Mouse (Mus musculus) MEL (cell line): ENCODE measurements around the gene 1110012L19Rik. TPM values are rescaled to one million over a fixed set of nuclear protein-coding genes. Genes with fewer than 3 reads are reported as not detected.
A peak's percentile ranks its signal among the peaks of the same experiment; 100 is the strongest.

Source experiments
- DNase-seq: peaks from one replicate; pipeline ENCODE4 v3.0.0; 2011; ENCODE audit warnings: low read depth, low spot score
- H3K27ac ChIP-seq: 2 replicates; pipeline ENCODE4 v1.5.1; 2012; ENCODE audit warnings: low read depth, mild to moderate bottlenecking, control low read depth, low read length, moderate library complexity; ENCODE audit not compliant: control insufficient read depth
- H3K27me3 ChIP-seq, 2 experiments: fragments of 150-350 bp in 1 of 2; sonication (generic) in 1 of 2; 2 replicates each; pipeline ENCODE4 v1.6.1; 2012; ENCODE audit warnings: low read length in 2 of 2, mild to moderate bottlenecking in 2 of 2, improper control_type of control experiment in 1 of 2, moderate library complexity in 1 of 2; ENCODE audit not compliant: insufficient read depth in 2 of 2, control insufficient read depth in 1 of 2
- H3K36me3 ChIP-seq, 2 experiments: 2 replicates each; pipeline ENCODE4 v1.6.1; 2012 to 2014; ENCODE audit warnings: low read length in 2 of 2, improper control_type of control experiment in 1 of 2, inconsistent platforms in 1 of 2, mild to moderate bottlenecking in 1 of 2; ENCODE audit not compliant: insufficient read depth in 2 of 2, control insufficient read depth in 1 of 2
- H3K4me1 ChIP-seq, 2 experiments: fragments of 150-350 bp in 1 of 2; sonication (generic) in 1 of 2; 2 replicates each; pipeline ENCODE4 v1.6.1; 2012; ENCODE audit warnings: low read length in 2 of 2, improper control_type of control experiment in 1 of 2, mild to moderate bottlenecking in 1 of 2; ENCODE audit not compliant: insufficient read depth in 2 of 2, control insufficient read depth in 1 of 2
- H3K4me3 ChIP-seq, 2 experiments: fragments of 150-350 bp in 1 of 2; sonication (generic) in 1 of 2; 2 replicates each; pipeline ENCODE4 v1.5.1; 2012; ENCODE audit warnings: low read depth in 2 of 2, low read length in 2 of 2, mild to moderate bottlenecking in 2 of 2, moderate library complexity in 2 of 2, control low read depth in 1 of 2, improper control_type of control experiment in 1 of 2; ENCODE audit not compliant: control insufficient read depth in 1 of 2, insufficient read depth in 1 of 2
- H3K79me2 ChIP-seq: 2 replicates; pipeline ENCODE4 v1.6.1; 2012; ENCODE audit warnings: mild to moderate bottlenecking, low read length, moderate library complexity; ENCODE audit not compliant: control insufficient read depth, poor library complexity, insufficient read depth
- H3K9ac ChIP-seq: 2 replicates; pipeline ENCODE4 v1.6.1; 2012; ENCODE audit warnings: low read depth, mild to moderate bottlenecking, control low read depth, low read length, moderate library complexity; ENCODE audit not compliant: control insufficient read depth, poor library complexity, severe bottlenecking
- H3K9me3 ChIP-seq: fragments of 150-350 bp; sonication (generic); replicated peaks from 2 replicates; pipeline ENCODE4 v1.6.1; 2012; ENCODE audit warnings: mild to moderate bottlenecking, low read length, improper control_type of control experiment, moderate library complexity; ENCODE audit not compliant: insufficient read depth
- BHLHE40 ChIP-seq: IDR thresholded peaks from 2 replicates; pipeline ENCODE4 v1.6.1; 2012; ENCODE audit warnings: low read depth, mild to moderate bottlenecking, inconsistent platforms, low read length, improper control_type of control experiment, borderline replicate concordance
- CHD1 ChIP-seq: IDR thresholded peaks from 2 replicates; pipeline ENCODE4 v1.6.1; 2012; ENCODE audit warnings: low read depth, mild to moderate bottlenecking, inconsistent platforms, low read length, improper control_type of control experiment
- CHD2 ChIP-seq: IDR thresholded peaks from 2 replicates; pipeline ENCODE4 v1.6.1; 2011; ENCODE audit warnings: low read length, improper control_type of control experiment
- CTCF ChIP-seq, 3 experiments: IDR thresholded peaks in 2 of 3; conservative IDR thresholded peaks in 1 of 3; 2 replicates each; pipeline ENCODE4 v1.5.1; 2011 to 2012; ENCODE audit warnings: low read length in 3 of 3, low read depth in 2 of 3, mild to moderate bottlenecking in 2 of 3, improper control_type of control experiment in 1 of 3, inconsistent platforms in 1 of 3, mixed read lengths in 1 of 3, moderate library complexity in 1 of 3; ENCODE audit not compliant: control insufficient read depth in 1 of 3, insufficient read depth in 1 of 3, poor library complexity in 1 of 3, severe bottlenecking in 1 of 3
- E2F4 ChIP-seq: IDR thresholded peaks from 2 replicates; pipeline ENCODE4 v1.6.1; 2011; ENCODE audit warnings: low read depth, low read length, improper control_type of control experiment, borderline replicate concordance
- ELF1 ChIP-seq: IDR thresholded peaks from 2 replicates; pipeline ENCODE4 v1.6.1; 2014; ENCODE audit warnings: low read depth, mild to moderate bottlenecking, inconsistent platforms, low read length, improper control_type of control experiment, moderate library complexity
- EP300 ChIP-seq, 2 experiments: IDR thresholded peaks; 2 replicates each; pipeline ENCODE4 v1.6.1; 2011; ENCODE audit warnings: improper control_type of control experiment in 2 of 2, low read length in 2 of 2, low read depth in 1 of 2, mild to moderate bottlenecking in 1 of 2
- ETS1 ChIP-seq: IDR thresholded peaks from 2 replicates; pipeline ENCODE4 v1.6.1; 2012; ENCODE audit warnings: low read depth, mild to moderate bottlenecking, inconsistent platforms, low read length, improper control_type of control experiment, moderate library complexity
- GABPA ChIP-seq: IDR thresholded peaks from 2 replicates; pipeline ENCODE4 v1.6.1; 2012; ENCODE audit warnings: low read depth, mild to moderate bottlenecking, inconsistent platforms, low read length, improper control_type of control experiment, moderate library complexity
- GATA1 ChIP-seq: IDR thresholded peaks from 2 replicates; pipeline ENCODE4 v1.6.1; 2011; ENCODE audit warnings: low read depth, low read length, improper control_type of control experiment
- HCFC1 ChIP-seq: IDR thresholded peaks from 2 replicates; pipeline ENCODE4 v1.6.1; 2012; ENCODE audit warnings: low read depth, mild to moderate bottlenecking, inconsistent platforms, low read length, improper control_type of control experiment, moderate library complexity
- JUND ChIP-seq: IDR thresholded peaks from 2 replicates; pipeline ENCODE4 v1.6.1; 2011; ENCODE audit warnings: low read depth, mild to moderate bottlenecking, improper control_type of control experiment, low read length
- KAT2A ChIP-seq: conservative IDR thresholded peaks from 2 replicates; pipeline ENCODE4 v1.6.1; 2012; ENCODE audit warnings: low read depth, low read length, improper control_type of control experiment, inconsistent platforms
- MAX ChIP-seq: IDR thresholded peaks from 2 replicates; pipeline ENCODE4 v1.6.1; 2011; ENCODE audit warnings: low read length, improper control_type of control experiment
- MAZ ChIP-seq: IDR thresholded peaks from 2 replicates; pipeline ENCODE4 v1.6.1; 2012; ENCODE audit warnings: low read depth, mild to moderate bottlenecking, inconsistent platforms, low read length, improper control_type of control experiment
- MEF2A ChIP-seq: IDR thresholded peaks from 2 replicates; pipeline ENCODE4 v1.6.1; 2014; ENCODE audit warnings: low read depth, mild to moderate bottlenecking, inconsistent platforms, low read length, improper control_type of control experiment; ENCODE audit not compliant: poor library complexity, insufficient replicate concordance, severe bottlenecking; ENCODE audit errors: extremely low read depth
- MXI1 ChIP-seq: IDR thresholded peaks from 2 replicates; pipeline ENCODE4 v1.6.1; 2011; ENCODE audit warnings: mild to moderate bottlenecking, low read depth, low read length, improper control_type of control experiment
- MYB ChIP-seq: IDR thresholded peaks from 2 replicates; pipeline ENCODE4 v1.6.1; 2011; ENCODE audit warnings: mild to moderate bottlenecking, low read depth, low read length, improper control_type of control experiment
- MYC ChIP-seq: IDR thresholded peaks from 2 replicates; pipeline ENCODE4 v1.6.1; 2011; ENCODE audit warnings: low read depth, mild to moderate bottlenecking, low read length, improper control_type of control experiment, moderate library complexity
- NELFE ChIP-seq: IDR thresholded peaks from 2 replicates; pipeline ENCODE4 v1.6.1; 2011; ENCODE audit warnings: low read depth, low read length, improper control_type of control experiment
- NRF1 ChIP-seq: IDR thresholded peaks from 2 replicates; pipeline ENCODE4 v1.6.1; 2014; ENCODE audit warnings: low read depth, mild to moderate bottlenecking, inconsistent platforms, low read length, improper control_type of control experiment, moderate library complexity; ENCODE audit not compliant: poor library complexity, insufficient read depth, severe bottlenecking
- POLR2A ChIP-seq, 2 experiments: IDR thresholded peaks; 2 replicates each; pipeline ENCODE4 v1.6.1; 2011 to 2012; ENCODE audit warnings: low read length in 2 of 2, mild to moderate bottlenecking in 2 of 2, control low read depth in 1 of 2, improper control_type of control experiment in 1 of 2, low read depth in 1 of 2, moderate library complexity in 1 of 2; ENCODE audit not compliant: control insufficient read depth in 1 of 2, insufficient read depth in 1 of 2, poor library complexity in 1 of 2
- POLR2AphosphoS2 ChIP-seq: IDR thresholded peaks from 2 replicates; pipeline ENCODE4 v1.6.1; 2011; ENCODE audit warnings: low read length, improper control_type of control experiment
- RAD21 ChIP-seq: IDR thresholded peaks from 2 replicates; pipeline ENCODE4 v1.6.1; 2011; ENCODE audit warnings: mild to moderate bottlenecking, low read depth, low read length, improper control_type of control experiment
- RCOR1 ChIP-seq: IDR thresholded peaks from 2 replicates; pipeline ENCODE4 v1.6.1; 2012; ENCODE audit warnings: low read depth, mild to moderate bottlenecking, inconsistent platforms, low read length, improper control_type of control experiment
- SIN3A ChIP-seq: IDR thresholded peaks from 2 replicates; pipeline ENCODE4 v1.6.1; 2012; ENCODE audit warnings: low read length, improper control_type of control experiment, inconsistent platforms
- TAL1 ChIP-seq: IDR thresholded peaks from 2 replicates; pipeline ENCODE4 v1.6.1; 2012; ENCODE audit warnings: mild to moderate bottlenecking, inconsistent platforms, low read length, moderate library complexity, mixed read lengths
- TBP ChIP-seq: IDR thresholded peaks from 2 replicates; pipeline ENCODE4 v1.8.0; 2011; ENCODE audit warnings: low read depth, low read length, improper control_type of control experiment
- TCF12 ChIP-seq: IDR thresholded peaks from 2 replicates; pipeline ENCODE4 v1.6.1; 2014; ENCODE audit warnings: low read depth, mild to moderate bottlenecking, inconsistent platforms, low read length, improper control_type of control experiment, moderate library complexity
- UBTF ChIP-seq: IDR thresholded peaks from 2 replicates; pipeline ENCODE4 v1.6.1; 2012; ENCODE audit warnings: low read depth, mild to moderate bottlenecking, inconsistent platforms, low read length, improper control_type of control experiment, moderate library complexity, borderline replicate concordance; ENCODE audit not compliant: insufficient read depth
- USF1 ChIP-seq: IDR thresholded peaks from 2 replicates; pipeline ENCODE4 v1.6.1; 2014; ENCODE audit warnings: low read depth, mild to moderate bottlenecking, inconsistent platforms, low read length, improper control_type of control experiment, moderate library complexity
- USF2 ChIP-seq, 2 experiments: IDR thresholded peaks; 2 replicates each; pipeline ENCODE4 v1.6.1; 2011 to 2012; ENCODE audit warnings: improper control_type of control experiment in 2 of 2, low read length in 2 of 2, borderline replicate concordance in 1 of 2, inconsistent platforms in 1 of 2, low read depth in 1 of 2, mild to moderate bottlenecking in 1 of 2; ENCODE audit not compliant: insufficient read depth in 1 of 2
- ZC3H11A ChIP-seq: IDR thresholded peaks from 2 replicates; pipeline ENCODE4 v1.6.1; 2012; ENCODE audit warnings: low read depth, mild to moderate bottlenecking, inconsistent platforms, low read length, improper control_type of control experiment
- ZKSCAN1 ChIP-seq: IDR thresholded peaks from 2 replicates; pipeline ENCODE4 v1.6.1; 2012; ENCODE audit warnings: low read depth, mild to moderate bottlenecking, inconsistent platforms, low read length, improper control_type of control experiment, moderate library complexity
- ZMIZ1 ChIP-seq: IDR thresholded peaks from 2 replicates; pipeline ENCODE4 v1.6.1; 2012; ENCODE audit warnings: low read depth, mild to moderate bottlenecking, inconsistent platforms, low read length, improper control_type of control experiment, moderate library complexity
- ZNF384 ChIP-seq: IDR thresholded peaks from 2 replicates; pipeline ENCODE4 v1.6.1; 2012; ENCODE audit warnings: low read depth, mild to moderate bottlenecking, inconsistent platforms, low read length, improper control_type of control experiment
- polyA plus RNA-seq, 2 experiments: library from polyadenylated mRNA; stranded (reverse) in 1 of 2; unstranded in 1 of 2; fragments of >175 nt in 1 of 2; fragments of >200 nt in 1 of 2; gene quantifications; 2 replicates each; pipeline versions ENCODE4 v1.2.1 to v1.2.4; 2012; ENCODE audit warnings: low replicate concordance in 2 of 2, low read depth in 1 of 2; ENCODE audit not compliant: insufficient read length in 2 of 2, insufficient read depth in 1 of 2, missing spikeins in 1 of 2
- total RNA-seq: library from RNA; depleted of rRNA; stranded (reverse); fragments of 300-350 nt; gene quantifications from 2 replicates; pipeline ENCODE4 v1.2.3, GENCODE M21; 2012; rRNA removed

The 1110012L19Rik gene
- 7.5 and 9.2 TPM in 2 replicates for total RNA-seq
- 10 to 100 TPM in 1 of 2 experiments, not detected in 1; 10.4 TPM for polyA plus RNA-seq

- H3K9ac ChIP-seq: peak within 1 kb of the TSS; percentile 71
- DNase-seq: peak; percentile 92
- no peaks in the 10 kb centered on the region for H3K36me3 ChIP-seq
- H3K27me3 ChIP-seq: no peaks in the 10 kb centered on the region; a peak in 1 of 4 replicates
- peak within 1 kb of the TSS; percentile 77 for H3K27ac ChIP-seq
- no peaks in the 10 kb centered on the region for H3K9me3 ChIP-seq
- peaks cover 0 to 5% of the 10 kb centered on the region in 2 experiments; a peak in 2 of 4 replicates for H3K4me1 ChIP-seq
- H3K4me3 ChIP-seq: peak within 1 kb of the TSS; percentile 91 to 92
- H3K79me2 ChIP-seq: no peaks in the 10 kb centered on the region; the same call in 1 of the 2 replicates
- TF ChIP-seq RAD21 (no peak), TCF12 (no peak), HCFC1 (peak; percentile 72), JUND (no peak), SIN3A (peak; percentile 74), CHD2 (no peak), TAL1 (no peak), BHLHE40 (no peak), NELFE (peak; percentile 44), MXI1 (no peak), RCOR1 (no peak), CHD1 (no peak), ZC3H11A (no peak), POLR2AphosphoS2 (no peak), ETS1 (no peak), E2F4 (no peak), NRF1 (no peak), USF1 (no peak), KAT2A (no peak), ZNF384 (no peak), TBP (0 out of 2 replicates have a peak, but pooled peaks have one; percentile 24), MEF2A (no peak), CTCF (IDR thresholded peaks at IDR 0.05 in 2 of 3, conservative IDR thresholded peaks at IDR 0.05 in 1 of 3; ENCODE audit: control insufficient read depth in 1 of 3, insufficient read depth in 1 of 3, low read depth in 2 of 3, low read length in 3 of 3, poor library complexity in 1 of 3, severe bottlenecking in 1 of 3) (no peak), USF2 (IDR thresholded peaks at IDR 0.05; ENCODE audit: borderline replicate concordance in 1 of 2, insufficient read depth in 1 of 2, low read depth in 1 of 2, low read length in 2 of 2) (no peak), UBTF (no peak), POLR2A (IDR thresholded peaks at IDR 0.05; ENCODE audit: control insufficient read depth in 1 of 2, insufficient read depth in 1 of 2, low read depth in 1 of 2, low read length in 2 of 2, poor library complexity in 1 of 2) (no peak), GATA1 (no peak), MAZ (no peak), ZMIZ1 (no peak), GABPA (no peak), ZKSCAN1 (no peak), MYB (no peak), ELF1 (no peak), MYC (0 out of 2 replicates have a peak, but pooled peaks have one; percentile 39), EP300 (IDR thresholded peaks at IDR 0.05; ENCODE audit: low read depth in 1 of 2, low read length in 2 of 2) (no peak), MAX (no peak)
Measured at GRCm38 (mm10) chrX:70385276-70385961, at the start of gene 1110012L19Rik. 1110012L19Rik (plus strand) TSS chrX:70385877.
